Mouse (Mus musculus): ENCODE measurements at regions not wholly inside any gene's neighbourhood (a gene's known extent, or its start where the extent isn't known, plus 50 kb on each side); places are given as distances from the start of the nearest gene placed in this dataset.

- no peak for DNase-seq (ENCODE audit: low spot score)
These were observed 111.7 kb downstream of the Cdh26 start for GRCm38 (mm10) chr2:178542032-178542431.

DNA sequence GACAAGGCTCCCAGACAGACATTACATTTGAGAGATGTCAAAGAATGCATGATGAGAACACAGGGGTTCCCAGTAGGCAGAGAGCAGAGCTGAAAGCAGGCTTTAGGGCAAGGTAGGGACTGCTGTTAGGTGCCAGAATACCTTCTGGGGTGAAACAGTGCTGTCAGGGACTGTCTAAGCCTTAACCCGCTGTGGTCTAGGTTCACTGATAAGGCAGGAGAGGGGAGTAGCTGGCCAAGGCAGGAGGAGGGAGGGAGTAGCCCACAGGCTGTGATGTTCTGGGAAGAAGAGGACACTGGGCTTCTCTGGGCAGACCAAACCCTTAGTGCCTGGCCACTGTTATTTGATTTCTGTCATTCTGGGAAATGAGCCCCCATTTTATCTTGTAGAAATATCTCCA, 114.1 kb downstream of the Cdh26 start:
- DNase-seq (ENCODE audit: low spot score): no peak

DNA sequence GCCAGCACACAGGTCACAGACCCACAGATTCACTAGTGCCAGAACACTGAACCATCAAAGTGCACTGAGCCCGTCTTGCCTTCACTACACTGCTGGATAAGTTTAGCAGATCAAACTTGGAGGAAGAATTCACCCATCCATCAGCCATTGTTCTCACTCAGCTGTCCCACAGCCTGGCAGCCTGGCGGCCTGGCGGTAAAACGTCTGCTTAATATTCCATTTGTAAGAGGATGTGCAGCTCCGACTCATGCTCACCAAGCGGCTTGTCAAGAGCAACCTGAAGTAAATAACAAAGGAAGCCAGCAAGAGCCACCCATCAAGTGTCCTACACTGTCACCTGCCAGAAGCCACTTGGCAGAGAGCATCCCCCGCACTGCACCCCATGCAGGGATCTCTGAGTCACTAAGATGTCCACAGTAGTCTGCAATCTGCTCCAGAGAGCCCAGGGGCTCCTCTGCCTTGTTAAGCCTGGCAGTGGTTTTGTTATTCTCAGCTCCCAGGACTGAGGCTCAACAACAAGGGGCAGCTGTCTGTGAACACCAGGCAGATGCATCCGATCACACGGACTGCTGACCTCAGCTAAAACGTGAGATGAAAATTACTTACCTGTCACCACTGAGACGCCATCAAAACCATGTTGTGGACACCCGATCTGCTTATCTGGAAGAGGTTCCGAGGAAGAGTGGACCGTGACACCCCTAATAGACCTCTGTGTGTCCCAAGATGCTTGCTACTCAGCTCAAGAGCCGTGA, 115.4 kb downstream of the Cdh26 start:
- no peak for DNase-seq (ENCODE audit: low spot score)

DNA sequence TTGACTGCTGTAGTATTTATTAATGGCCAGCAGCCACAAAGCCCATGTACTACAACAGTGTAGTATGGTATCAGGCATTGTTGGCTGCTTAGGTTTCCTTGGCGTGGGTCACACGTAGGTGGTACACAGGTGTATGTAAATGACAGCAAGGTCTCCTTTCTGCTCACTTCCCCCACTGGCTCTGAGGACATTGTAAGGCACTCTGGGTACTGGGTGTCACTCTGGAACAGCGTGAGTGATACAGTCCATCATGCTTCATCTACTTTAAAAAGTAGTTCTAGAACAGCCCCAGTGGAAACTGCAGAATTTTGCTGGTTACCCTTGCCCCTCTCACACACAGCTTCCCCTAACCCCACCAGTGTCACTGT, 116.0 kb downstream of the Cdh26 start:
- no peak for DNase-seq (ENCODE audit: low spot score)

GRCm38 (mm10) chr2:178546888-178547287, 116.6 kb downstream of the Cdh26 start:
- DNase-seq (ENCODE audit: low spot score): no peak

DNA sequence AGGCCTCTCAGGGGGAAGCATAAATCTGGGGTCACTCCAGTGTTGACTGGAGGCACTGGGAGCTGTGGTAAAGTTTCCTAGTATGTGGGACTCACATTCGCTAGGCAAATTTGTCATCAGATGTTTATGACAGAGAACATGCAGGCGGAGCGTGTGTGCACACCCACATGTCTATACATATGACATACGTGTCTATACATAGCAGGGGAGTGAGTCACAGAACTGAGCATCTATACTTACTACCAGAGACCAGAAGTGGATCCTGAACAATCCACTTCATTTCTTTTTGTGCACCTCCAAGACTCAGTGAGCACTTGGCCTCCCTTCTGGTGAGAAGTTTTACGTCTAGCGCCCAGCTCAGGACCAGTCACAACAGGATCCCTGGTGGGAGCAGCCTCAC, 118.6 kb downstream of the Cdh26 start:
- no peak for DNase-seq (ENCODE audit: low spot score)

GRCm38 (mm10) chr2:178553736-178554135, 123.4 kb downstream of the Cdh26 start:
- no peak for DNase-seq (ENCODE audit: low spot score)

GRCm38 (mm10) chr2:178555692-178556340, 125.5 kb downstream of the Cdh26 start:
- DNase-seq (ENCODE audit: low spot score): no peak

- no peak for DNase-seq (ENCODE audit: low spot score)
These were observed 127.6 kb downstream of the Cdh26 start for GRCm38 (mm10) chr2:178557934-178558333.

DNA sequence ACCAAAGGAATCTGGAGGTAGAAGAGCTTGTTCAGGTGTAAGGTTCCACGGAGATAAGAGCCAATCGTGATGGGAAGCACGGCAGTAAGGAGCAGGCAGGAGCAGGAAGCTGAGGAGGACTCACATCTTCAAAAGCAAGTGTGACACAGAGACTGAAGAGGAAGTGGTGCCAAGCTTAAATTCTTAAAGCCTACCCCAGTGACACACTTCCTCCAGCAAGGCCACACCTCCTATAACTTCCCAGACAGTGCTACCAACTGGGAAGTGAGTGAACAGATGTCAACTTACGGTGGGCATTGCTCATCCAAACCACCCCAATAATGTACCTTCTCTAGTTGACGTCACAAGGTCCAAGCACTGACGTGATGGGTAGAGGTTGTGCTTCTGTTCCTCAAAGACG, 133.0 kb downstream of the Cdh26 start:
- no peak for DNase-seq (ENCODE audit: low spot score)

DNA sequence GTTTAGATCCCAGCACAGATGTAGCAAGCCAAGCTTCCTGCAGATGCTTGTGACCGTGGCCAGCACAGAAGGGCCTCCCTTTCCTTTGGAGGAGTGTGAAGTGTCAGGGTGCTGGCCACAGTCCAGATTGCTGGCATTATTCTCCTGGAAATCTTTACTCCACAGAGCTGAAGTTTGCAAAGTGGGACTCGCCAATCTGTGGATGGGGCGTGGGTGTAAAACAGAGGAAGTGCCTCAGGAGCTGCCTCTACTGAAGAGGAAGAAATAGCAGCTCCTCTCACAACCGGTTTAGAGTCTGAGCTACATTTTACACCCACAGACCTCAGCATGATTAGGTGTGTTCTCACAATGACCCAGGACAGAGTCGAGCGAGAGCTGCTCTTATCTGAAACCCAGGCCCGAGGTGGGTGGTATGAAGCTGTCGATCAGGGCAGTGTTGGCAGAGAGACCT, 135.1 kb downstream of the Cdh26 start:
- no peak for DNase-seq (ENCODE audit: low spot score)

GRCm38 (mm10) chr2:178567493-178567892, 137.2 kb downstream of the Cdh26 start:
- DNase-seq (ENCODE audit: low spot score): no peak

DNA sequence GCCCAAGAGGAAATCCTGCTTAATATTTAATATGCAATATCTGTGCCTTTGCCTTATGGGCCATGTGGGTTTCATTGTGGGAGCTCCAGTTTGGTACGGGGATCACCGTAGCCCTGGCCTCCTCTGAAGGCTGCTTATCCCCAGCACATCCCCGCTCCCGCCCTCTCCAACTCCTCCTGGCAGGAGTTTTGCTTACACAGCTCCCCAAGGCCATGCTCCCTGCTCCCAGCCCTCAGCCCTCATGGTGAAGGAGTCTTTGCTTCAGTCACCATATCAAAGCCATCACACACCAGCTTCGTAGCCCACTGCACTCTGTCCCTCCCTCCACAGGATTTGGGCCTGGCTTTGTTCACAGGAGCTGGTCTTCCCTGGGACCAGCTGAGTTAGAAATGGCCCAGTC, 142.0 kb downstream of the Cdh26 start:
- no peak for DNase-seq (ENCODE audit: low spot score)

DNA sequence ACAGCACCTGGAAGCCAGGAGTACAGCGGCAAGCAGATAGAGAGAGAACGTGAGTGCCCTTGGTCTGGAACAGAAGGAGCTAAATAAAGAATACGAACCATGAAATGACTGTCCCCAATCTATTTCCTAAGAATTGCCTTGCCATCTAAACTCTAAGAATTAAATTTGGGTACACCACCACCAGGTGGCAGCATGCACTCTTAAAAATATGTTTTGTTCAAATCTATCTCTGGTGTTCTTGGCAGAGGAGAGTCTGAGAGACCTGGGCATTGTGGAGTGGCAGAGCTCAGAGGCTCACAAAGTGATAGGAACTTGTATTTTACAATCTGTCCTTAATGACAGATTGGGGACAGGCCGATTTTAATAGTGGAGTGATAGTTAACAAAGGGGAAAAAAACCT, 144.5 kb downstream of the Cdh26 start:
- DNase-seq (ENCODE audit: low spot score): no peak

- DNase-seq (ENCODE audit: low spot score): no peak
These were observed 145.1 kb downstream of the Cdh26 start for GRCm38 (mm10) chr2:178575403-178575802.

DNA sequence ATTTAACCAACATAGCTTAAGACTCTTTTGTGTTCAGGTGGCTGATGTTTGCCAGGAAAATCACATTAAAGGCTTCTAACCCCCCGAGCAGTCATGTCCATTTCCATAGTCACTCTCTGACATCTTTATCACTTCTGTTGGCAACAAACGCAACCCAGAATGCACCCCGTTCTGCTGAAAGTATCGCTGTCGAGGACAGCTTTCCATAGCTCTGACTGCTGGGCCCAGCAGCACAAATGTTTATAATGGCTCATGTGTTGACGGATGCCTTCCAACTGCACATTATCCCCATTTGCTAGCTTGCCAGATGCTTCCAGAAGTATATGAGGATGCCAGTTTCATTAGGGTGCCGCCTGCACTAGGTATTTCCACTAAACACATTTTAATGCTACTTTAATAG, 145.7 kb downstream of the Cdh26 start:
- no peak for DNase-seq (ENCODE audit: low spot score)

GRCm38 (mm10) chr2:178579571-178579970, 149.2 kb downstream of the Cdh26 start:
- no peak for DNase-seq (ENCODE audit: low spot score)

GRCm38 (mm10) chr2:178581306-178581705, 151.0 kb downstream of the Cdh26 start:
- no peak for DNase-seq (ENCODE audit: low spot score)

- DNase-seq (ENCODE audit: low spot score): no peak
These were observed 154.7 kb downstream of the Cdh26 start for GRCm38 (mm10) chr2:178584970-178585566.

DNA sequence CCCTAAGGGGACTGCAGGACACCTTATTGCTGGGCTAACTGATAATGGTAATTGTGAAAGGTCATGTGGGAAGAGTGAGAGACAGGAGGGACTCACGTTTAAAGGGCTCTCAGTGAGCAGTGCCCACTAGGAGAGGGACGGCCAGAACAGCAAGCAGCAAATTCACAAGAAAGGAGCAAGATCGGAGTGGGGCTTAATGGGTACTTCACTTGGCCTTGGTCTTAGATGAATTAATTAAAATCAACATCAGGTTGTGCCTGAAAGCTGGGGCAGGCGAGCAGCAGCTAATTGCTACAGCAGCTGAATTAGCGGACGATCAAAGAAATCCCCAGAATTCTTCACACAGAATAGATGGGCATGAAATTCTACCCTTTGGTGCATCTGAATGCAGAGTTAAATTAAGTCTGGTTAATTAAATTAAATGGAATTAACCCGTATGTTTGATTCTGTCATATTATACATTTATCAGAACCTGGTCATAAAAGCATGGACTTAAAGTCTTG, 156.9 kb downstream of the Cdh26 start:
- DNase-seq (ENCODE audit: low spot score): no peak

DNA sequence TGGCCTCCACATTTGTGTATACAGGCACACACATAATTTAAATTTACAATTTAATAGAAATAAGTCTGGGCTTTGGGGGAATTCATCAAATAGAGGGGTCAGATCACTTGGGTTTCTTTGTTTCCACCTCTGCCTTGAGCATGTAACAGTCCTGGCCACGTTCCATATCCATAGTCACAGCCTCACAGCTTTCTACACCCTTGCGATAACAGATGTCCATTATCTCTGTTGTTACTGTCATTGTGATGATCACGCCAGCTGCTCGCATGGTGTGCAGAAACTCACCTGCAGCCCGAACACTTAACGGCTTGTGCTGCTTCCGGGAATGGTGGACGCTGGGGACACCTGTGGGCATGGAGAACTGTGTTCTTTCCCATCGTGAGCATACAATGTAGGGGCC, 163.4 kb downstream of the Cdh26 start:
- no peak for DNase-seq (ENCODE audit: low spot score)

GRCm38 (mm10) chr2:178594177-178594576, 163.8 kb downstream of the Cdh26 start:
- no peak for DNase-seq (ENCODE audit: low spot score)

Data from urinary bladder, adult 2 months (tissue).